Mouse (Mus musculus): ENCODE results near the gene Ugt1a6b. TPM values are rescaled to one million over a fixed set of nuclear protein-coding genes. Genes with fewer than 3 reads are reported as not detected.
"Not testable (repeated sequence)": the region's sequence is repeated elsewhere in the genome, so short reads cannot be mapped to it uniquely, and the experiment has no call there.

Ugt1a6b gene
- not detected in 2 replicates for polyA plus RNA-seq (2016; fragmentation: Nextera tagmentation; extraction: Ambion mirVana)

GRCm38 (mm10) chr1:88103019-88103418 is at the start of gene Ugt1a6b:
Gene Ugt1a6b (plus strand): TSS chr1:88103252.
- H3K9me3 ChIP-seq; H3K27me3 ChIP-seq (ENCODE audit: insufficient read depth, poor library complexity, severe bottlenecking); H3K27ac ChIP-seq; H3K36me3 ChIP-seq; H3K4me1 ChIP-seq; H3K4me3 ChIP-seq; DNase-seq (ENCODE audit: low spot score): not testable (repeated sequence)
- 48% methylated on average over 3 of the region's 3 CpGs for WGBS

DNA sequence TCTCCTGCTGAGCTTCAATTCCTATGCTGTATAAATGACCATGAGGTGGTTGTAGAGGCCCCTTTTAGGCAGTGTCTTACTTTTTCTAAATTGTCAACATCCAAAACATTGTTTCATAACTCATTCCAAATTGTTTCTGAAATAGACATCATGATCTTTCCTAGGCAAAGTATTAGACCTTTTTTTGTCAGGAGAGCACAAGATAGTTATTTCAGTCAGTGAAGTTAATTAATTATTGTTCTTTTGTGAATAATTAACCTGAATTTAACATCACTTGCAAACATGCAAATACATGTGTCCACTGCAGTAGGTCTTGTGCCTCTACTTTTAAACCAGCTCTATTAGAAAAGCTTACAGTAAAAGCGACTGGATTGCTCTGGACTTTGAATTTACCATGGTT is 48.0 kb upstream of the Ugt1a6b start, which contains the start of gene Ugt1a10:
Gene Ugt1a10 (plus strand): TSS at position 301 of the 400 bp plus-strand sequence.
- 61% methylated on average over 1 of the region's 1 CpGs for WGBS
- Histone ChIP-seq H3K36me3 (no peaks in the 10 kb centered on the region), H3K27ac (no peak within 1 kb of the TSS)

DNA sequence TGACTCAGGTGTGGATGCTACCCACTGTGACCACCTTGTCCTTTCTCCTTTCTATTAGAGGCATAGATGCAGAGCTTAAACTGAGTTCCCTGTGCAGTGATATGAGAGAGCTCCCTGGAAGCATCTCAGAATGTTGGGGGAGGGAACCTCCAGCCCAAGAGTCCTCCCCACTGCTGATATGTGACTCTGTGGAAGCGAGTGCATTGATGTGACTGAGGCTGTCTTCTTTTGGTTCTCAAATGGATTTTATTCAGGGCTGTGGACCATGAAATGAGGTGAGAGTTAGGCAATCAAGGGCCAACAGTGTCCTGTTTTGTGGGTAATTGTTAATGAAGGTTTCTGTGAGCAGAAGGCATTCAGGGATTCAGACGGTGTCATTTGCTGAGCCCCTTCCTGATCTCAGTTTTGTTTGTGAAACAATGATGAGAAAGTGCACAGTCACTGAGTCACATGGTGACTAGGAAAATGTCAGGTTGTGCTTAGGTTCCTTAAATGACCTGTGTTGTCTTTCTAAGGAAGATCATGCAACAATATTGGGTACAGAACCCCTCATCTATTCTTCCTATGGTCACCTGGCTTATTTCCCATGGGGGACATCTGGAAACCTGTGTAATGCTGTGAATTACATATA is 36.5 kb upstream of the Ugt1a6b start:
- H3K27me3 ChIP-seq (ENCODE audit: insufficient read depth, poor library complexity, severe bottlenecking); DNase-seq (ENCODE audit: low spot score); H3K4me1 ChIP-seq; H3K36me3 ChIP-seq; H3K9me3 ChIP-seq; H3K27ac ChIP-seq; H3K4me3 ChIP-seq: not testable (repeated sequence)
- WGBS: 63% methylated on average over 1 of the region's 2 CpGs

More for the DNA sequence above, 48.0 kb upstream of the Ugt1a6b start, which contains the start of gene Ugt1a10:
- Histone ChIP-seq H3K9me3 (no peaks in the 10 kb centered on the region), H3K4me3 (no peak within 1 kb of the TSS), H3K4me1 (no peaks in the 10 kb centered on the region), H3K27me3 (ENCODE audit: insufficient read depth, poor library complexity, severe bottlenecking) (no peaks in the 10 kb centered on the region)
- no peak for DNase-seq (ENCODE audit: low spot score)

DNA sequence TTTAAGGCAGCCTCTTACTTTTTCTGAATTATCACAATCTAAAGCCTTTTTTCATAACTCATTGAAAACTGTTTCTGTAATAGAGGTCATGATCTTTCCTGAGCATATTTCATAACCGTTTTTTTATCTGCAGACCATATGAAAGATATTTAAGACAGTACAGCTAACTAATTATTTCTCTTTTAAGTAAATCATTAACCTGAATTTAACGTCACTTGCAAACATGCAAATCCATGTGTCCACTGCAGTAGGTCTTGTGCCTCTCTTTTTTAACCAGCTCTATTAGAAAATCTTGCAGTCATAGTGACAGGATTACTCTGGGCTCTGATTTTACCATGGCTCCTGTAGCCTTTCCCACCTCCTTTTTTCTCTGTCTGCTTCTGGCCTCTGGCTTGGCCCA is 32.6 kb upstream of the Ugt1a6b start, which contains the start of gene Ugt1a9:
Gene Ugt1a9 (plus strand): TSS at position 306 of the 400 bp plus-strand sequence.
- H3K9me3 ChIP-seq: no peaks in the 10 kb centered on the region
- no peak within 1 kb of the TSS for H3K27ac ChIP-seq
- DNase-seq (ENCODE audit: low spot score): no peak
- no peaks in the 10 kb centered on the region for H3K36me3 ChIP-seq
- H3K27me3 ChIP-seq (ENCODE audit: insufficient read depth, poor library complexity, severe bottlenecking): no peaks in the 10 kb centered on the region
- 73% methylated on average over 2 of the region's 2 CpGs for WGBS
- no peaks in the 10 kb centered on the region for H3K4me1 ChIP-seq
- no peak within 1 kb of the TSS for H3K4me3 ChIP-seq

- no peak overlapping the region for H3K4me3 ChIP-seq
- DNase-seq (ENCODE audit: low spot score): no peak
- H3K27ac ChIP-seq: no peak overlapping the region
- no peaks in the 10 kb centered on the region for H3K4me1 ChIP-seq
- no peaks in the 10 kb centered on the region for H3K27me3 ChIP-seq (ENCODE audit: insufficient read depth, poor library complexity, severe bottlenecking)
- H3K36me3 ChIP-seq: no peaks in the 10 kb centered on the region
- WGBS: 77% methylated on average over 4 of the region's 4 CpGs
- H3K9me3 ChIP-seq: no peaks in the 10 kb centered on the region
Observed at GRCm38 (mm10) chr1:88070902-88071301, 32.1 kb upstream of the Ugt1a6b start.

GRCm38 (mm10) chr1:88074471-88074870 is 28.6 kb upstream of the Ugt1a6b start:
- H3K9me3 ChIP-seq: no peaks in the 10 kb centered on the region
- H3K4me3 ChIP-seq: no peak overlapping the region
- H3K36me3 ChIP-seq: no peaks in the 10 kb centered on the region
- 78% methylated on average over 2 of the region's 2 CpGs for WGBS
- H3K4me1 ChIP-seq: no peaks in the 10 kb centered on the region
- no peak overlapping the region for H3K27ac ChIP-seq
- H3K27me3 ChIP-seq (ENCODE audit: insufficient read depth, poor library complexity, severe bottlenecking): no peaks in the 10 kb centered on the region
- DNase-seq (ENCODE audit: low spot score): no peak

- no peaks in the 10 kb centered on the region for H3K9me3 ChIP-seq
- no peak for DNase-seq (ENCODE audit: low spot score)
- H3K27ac ChIP-seq: no peak overlapping the region
- H3K36me3 ChIP-seq: no peaks in the 10 kb centered on the region
- H3K27me3 ChIP-seq (ENCODE audit: insufficient read depth, poor library complexity, severe bottlenecking): no peaks in the 10 kb centered on the region
- no peak overlapping the region for H3K4me3 ChIP-seq
- 84% methylated on average over 1 of the region's 1 CpGs for WGBS
- no peaks in the 10 kb centered on the region for H3K4me1 ChIP-seq
Observed at GRCm38 (mm10) chr1:88077128-88077527, 25.9 kb upstream of the Ugt1a6b start.

GRCm38 (mm10) chr1:88081670-88082069 is 21.4 kb upstream of the Ugt1a6b start:
- H3K27ac ChIP-seq: no peak overlapping the region
- 87% methylated on average over 1 of the region's 1 CpGs for WGBS
- no peak overlapping the region for H3K4me3 ChIP-seq
- no peaks in the 10 kb centered on the region for H3K4me1 ChIP-seq
- H3K9me3 ChIP-seq: no peaks in the 10 kb centered on the region
- DNase-seq (ENCODE audit: low spot score): no peak
- H3K27me3 ChIP-seq (ENCODE audit: insufficient read depth, poor library complexity, severe bottlenecking): no peaks in the 10 kb centered on the region
- H3K36me3 ChIP-seq: no peaks in the 10 kb centered on the region

- H3K27ac ChIP-seq: no peak overlapping the region
- no peaks in the 10 kb centered on the region for H3K27me3 ChIP-seq (ENCODE audit: insufficient read depth, poor library complexity, severe bottlenecking)
- DNase-seq (ENCODE audit: low spot score): no peak
- no peak overlapping the region for H3K4me3 ChIP-seq
- H3K4me1 ChIP-seq: no peaks in the 10 kb centered on the region
- WGBS: 60% methylated on average over 1 of the region's 1 CpGs
- no peaks in the 10 kb centered on the region for H3K9me3 ChIP-seq
- no peaks in the 10 kb centered on the region for H3K36me3 ChIP-seq
Observed at GRCm38 (mm10) chr1:88086125-88086524, 16.9 kb upstream of the Ugt1a6b start.

DNA sequence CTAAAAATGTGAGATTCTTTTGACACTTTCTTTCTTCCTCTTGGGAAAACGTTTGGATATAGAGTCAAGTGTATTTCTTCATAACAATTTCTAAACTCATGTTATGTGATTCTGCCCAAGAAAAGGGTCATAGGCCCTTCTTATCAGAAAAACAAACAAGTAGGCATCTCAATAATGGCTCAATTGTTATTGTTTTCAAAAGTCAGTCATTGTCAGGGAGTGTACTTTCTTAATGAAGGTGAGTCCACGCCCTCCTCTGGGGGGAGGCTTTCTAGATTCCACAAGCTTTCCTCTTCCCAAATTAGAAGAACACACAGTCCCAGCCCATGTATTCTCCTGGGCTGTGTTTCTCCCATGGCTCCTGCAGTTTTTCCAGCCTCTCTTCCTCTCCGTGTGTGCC is 15.5 kb upstream of the Ugt1a6b start, which contains the start of gene Ugt1a8:
Gene Ugt1a8 (plus strand): TSS at position 301 of the 400 bp plus-strand sequence.
- H3K4me3 ChIP-seq: no peak within 1 kb of the TSS

DNA sequence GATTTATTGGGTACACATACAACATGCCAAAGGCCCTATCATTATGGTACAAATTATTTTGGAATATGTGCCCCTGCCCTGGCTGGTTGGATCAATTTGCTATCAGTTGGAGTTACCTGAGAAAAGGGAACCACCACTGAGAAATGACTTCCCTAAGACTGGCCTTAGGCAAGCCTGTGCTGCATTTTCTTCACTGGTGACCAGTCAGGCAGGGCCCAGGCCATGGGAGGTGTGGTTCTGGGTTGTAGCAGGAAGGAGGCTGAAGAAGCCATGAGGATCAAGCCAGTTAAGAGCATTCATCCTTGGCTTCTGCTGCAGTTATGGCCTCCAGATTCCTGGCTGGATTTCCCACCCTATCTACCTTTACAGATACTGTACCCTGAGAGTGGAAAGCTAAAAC is 10.7 kb upstream of the Ugt1a6b start:
- Histone ChIP-seq H3K27ac (no peak overlapping the region), H3K4me3 (no peak overlapping the region), H3K36me3 (no peaks in the 10 kb centered on the region), H3K4me1 (0 out of 2 replicates have a peak, but pooled peaks cover 2% of the 10 kb centered on the region), H3K9me3 (no peaks in the 10 kb centered on the region), H3K27me3 (ENCODE audit: insufficient read depth, poor library complexity, severe bottlenecking) (no peaks in the 10 kb centered on the region)
- no peak for DNase-seq (ENCODE audit: low spot score)

More for the DNA sequence above, 15.5 kb upstream of the Ugt1a6b start, which contains the start of gene Ugt1a8:
- H3K36me3 ChIP-seq: no peaks in the 10 kb centered on the region
- no peak within 1 kb of the TSS for H3K27ac ChIP-seq
- H3K9me3 ChIP-seq: no peaks in the 10 kb centered on the region
- no peak for DNase-seq (ENCODE audit: low spot score)
- WGBS: 73% methylated on average over 3 of the region's 3 CpGs
- H3K4me1 ChIP-seq: no peaks in the 10 kb centered on the region
- no peaks in the 10 kb centered on the region for H3K27me3 ChIP-seq (ENCODE audit: insufficient read depth, poor library complexity, severe bottlenecking)

DNA sequence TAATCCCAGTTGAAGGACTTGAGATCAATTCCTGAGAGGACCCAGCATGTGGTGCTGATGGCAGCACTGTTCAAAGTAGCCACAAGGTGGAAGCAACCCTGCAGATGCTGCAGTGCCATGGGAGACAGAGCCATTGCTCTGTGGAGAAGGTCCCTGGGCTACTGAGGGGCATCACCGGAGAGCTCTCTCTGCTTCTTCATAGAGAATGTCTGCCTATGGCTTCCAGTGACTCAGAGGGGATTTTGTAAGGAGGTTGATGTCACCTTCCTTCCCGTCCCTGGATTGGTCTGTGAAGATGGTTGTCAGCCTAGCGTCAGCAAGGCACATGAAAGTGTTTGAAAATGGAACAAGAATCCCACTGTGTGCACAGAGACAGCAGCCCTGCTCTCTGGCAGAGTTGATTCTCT is 8.8 kb upstream of the Ugt1a6b start:
- not testable (repeated sequence) for H3K27me3 ChIP-seq (ENCODE audit: insufficient read depth, poor library complexity, severe bottlenecking); H3K4me3 ChIP-seq; H3K27ac ChIP-seq; H3K4me1 ChIP-seq; H3K36me3 ChIP-seq; DNase-seq (ENCODE audit: low spot score); H3K9me3 ChIP-seq
- WGBS: 64% methylated on average over 3 of the region's 3 CpGs

GRCm38 (mm10) chr1:88094941-88095492 is 8.0 kb upstream of the Ugt1a6b start, which contains the start of gene Ugt1a7c:
Gene Ugt1a7c (plus strand): TSS chr1:88095062.
- Histone ChIP-seq H3K27me3 (ENCODE audit: insufficient read depth, poor library complexity, severe bottlenecking) (no peaks in the 10 kb centered on the region), H3K9me3 (no peaks in the 10 kb centered on the region), H3K36me3 (no peaks in the 10 kb centered on the region), H3K4me1 (0 out of 2 replicates have a peak, but pooled peaks cover 2% of the 10 kb centered on the region), H3K4me3 (no peak within 1 kb of the TSS), H3K27ac (no peak within 1 kb of the TSS)
- no peak for DNase-seq (ENCODE audit: low spot score)
- 70% methylated on average over 10 of the region's 10 CpGs for WGBS

All from heart, embryonic 10.5 days (tissue).